Mouse (Mus musculus) heart, postnatal 0 days (tissue): ENCODE results near the gene Dot1l.

Experiments
- CTCF ChIP-seq: IDR thresholded peaks from 2 replicates; pipeline ENCODE4 v1.5.1; 2016; ENCODE audit warnings: antibody characterized with exemption, control low read depth, low read depth
- EP300 ChIP-seq: IDR thresholded peaks from 2 replicates; pipeline ENCODE4 v1.6.1; 2016; ENCODE audit warnings: antibody characterized with exemption, low read depth

DNA sequence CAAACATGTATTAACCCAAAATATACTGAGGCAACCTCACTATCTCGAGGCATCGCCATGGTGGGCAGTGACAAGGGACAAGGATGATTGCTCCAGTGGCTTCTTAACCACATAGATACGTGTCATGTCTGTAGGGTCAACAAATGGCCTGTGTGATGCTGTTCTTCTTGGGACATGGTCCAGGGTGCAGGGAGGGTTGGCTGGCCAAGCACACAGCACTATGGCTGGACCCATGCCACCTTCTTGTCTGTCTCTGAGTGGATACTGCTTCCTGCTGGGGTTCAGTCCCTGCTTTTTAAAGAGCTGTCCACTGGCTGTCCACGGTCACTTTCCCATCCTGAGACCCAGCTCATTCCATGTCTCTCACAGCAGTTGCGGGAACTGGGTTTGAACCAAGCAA, 22.1 kb downstream of the Dot1l start:
- no peak for TF ChIP-seq CTCF
- TF ChIP-seq EP300: no peak
